Mouse (Mus musculus): ENCODE results near the gene Sirpa. TPM values are rescaled to one million over a fixed set of nuclear protein-coding genes. Genes with fewer than 3 reads are reported as not detected.

The Sirpa gene
- polyA plus RNA-seq (2012; rRNA removed), result 276 and 309 TPM in 2 replicates

DNA sequence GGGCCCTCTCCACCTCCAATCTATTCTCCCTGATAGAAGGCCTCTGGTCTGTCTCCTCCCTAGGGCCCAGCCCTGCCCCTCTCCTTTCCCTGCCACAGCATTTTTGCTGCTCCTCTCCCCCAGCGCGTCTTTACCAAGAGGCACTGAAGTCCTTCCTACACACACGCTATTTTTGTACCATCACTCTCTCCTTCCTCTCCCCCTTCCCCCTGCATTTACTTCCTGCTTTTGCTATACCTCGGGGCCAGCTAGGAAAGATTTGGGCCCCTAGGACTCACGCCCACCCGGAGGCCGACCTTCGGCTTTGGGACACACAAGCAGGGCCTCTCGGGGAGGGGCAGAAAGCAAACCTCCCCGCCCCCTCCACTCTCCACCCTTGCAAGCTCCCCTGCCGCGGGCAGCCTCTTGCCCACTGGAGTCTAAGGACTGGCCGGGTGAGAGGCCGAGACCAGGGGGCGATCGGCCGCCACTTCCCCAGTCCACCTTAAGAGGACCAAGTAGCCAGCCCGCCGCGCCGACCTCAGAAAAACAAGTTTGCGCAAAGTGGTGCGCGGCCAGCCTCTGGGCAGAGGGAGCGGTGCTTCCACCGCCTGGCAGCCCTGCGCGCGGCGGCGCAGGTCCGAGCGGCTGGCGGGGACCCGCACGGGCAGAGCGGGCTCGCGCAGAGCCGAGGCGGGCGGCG is at the start of gene Sirpa:
TSS of gene Sirpa (plus strand) at position 377 of the 682 bp plus-strand sequence.
- peak; percentile 82 to 86 for DNase-seq (ENCODE audit: extremely low spot score in 1 of 2, low spot score in 1 of 2)

DNA sequence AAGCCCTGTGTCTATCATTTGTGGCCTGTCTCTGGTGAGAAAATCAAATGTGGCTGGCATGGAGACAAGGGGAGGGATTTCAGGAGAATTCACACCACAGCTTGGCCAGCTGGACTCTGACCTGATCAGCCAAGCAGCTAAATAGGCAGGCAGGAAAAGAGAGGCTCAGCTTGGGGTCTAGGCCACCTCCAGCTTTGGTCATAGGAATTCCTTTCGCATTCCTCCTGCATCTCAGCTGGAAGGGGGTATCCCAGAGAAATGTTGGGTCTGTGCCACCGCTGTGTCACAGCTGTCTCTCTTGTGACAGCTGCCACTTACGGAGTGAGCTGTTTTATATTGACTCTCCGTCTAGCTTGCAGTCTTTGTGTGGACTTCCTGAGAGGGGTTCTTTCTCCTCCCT is 48.2 kb upstream of the Sirpa start:
- DNase-seq (ENCODE audit: extremely low spot score in 1 of 2, low spot score in 1 of 2), result no peak

DNA sequence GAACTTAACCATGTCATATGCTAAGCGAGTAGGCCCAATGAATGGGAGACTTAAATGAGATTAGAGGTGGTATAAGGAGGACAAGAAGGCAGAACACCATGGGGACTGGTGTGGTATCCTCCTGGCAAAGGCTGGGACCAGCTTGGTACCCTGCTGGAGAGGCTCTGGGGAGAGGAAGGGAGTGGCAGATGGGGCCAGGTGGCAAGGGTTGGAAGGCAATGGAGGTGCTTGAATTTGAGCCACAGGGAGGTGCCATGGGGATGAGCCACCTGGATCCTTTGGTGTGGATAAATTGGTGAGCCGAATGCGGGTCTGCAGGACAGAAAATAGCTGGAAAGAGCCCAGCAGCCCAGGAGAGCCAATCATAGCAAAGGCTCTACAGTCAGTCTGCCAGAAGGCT is 47.7 kb upstream of the Sirpa start:
- DNase-seq (ENCODE audit: extremely low spot score in 1 of 2, low spot score in 1 of 2), result no peak

DNA sequence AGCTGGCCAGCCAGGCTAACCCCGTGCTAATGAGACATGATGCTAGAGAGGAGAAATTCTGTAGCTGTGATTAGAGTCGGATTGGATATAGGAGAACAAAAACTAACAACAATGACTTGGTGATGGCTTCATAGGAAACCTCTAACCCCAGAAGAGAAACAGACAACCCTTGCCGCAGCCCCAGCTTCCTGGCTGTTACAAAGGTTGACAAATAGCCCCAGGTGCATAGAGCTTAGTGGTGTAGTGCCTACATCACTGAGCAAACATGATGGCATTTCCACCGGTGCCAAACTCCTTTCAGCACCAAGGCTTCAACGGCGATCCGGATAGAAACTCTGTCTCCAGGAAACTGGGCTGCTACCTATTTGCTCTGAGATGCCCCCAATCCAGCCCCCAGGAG is 47.0 kb upstream of the Sirpa start:
- no peak for DNase-seq (ENCODE audit: extremely low spot score in 1 of 2, low spot score in 1 of 2)

DNA sequence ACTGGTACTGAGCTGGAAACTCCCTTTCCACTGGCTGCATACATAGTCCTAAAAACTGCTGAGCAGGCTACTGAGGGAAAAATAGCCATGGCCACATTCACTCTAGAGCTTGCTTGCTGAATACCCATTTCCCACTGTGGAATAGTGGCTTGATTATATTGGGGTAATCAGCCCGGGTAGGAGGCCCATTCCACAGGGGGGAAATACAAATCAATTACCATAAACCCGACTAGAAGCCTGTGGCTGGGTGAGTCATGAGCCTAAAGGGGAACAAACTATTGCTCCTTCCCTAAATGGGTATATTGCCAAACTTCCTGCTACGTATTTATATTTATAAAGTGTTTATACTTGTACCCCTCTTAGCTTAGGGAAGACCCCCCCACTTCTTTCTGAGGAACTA is 45.9 kb upstream of the Sirpa start:
- DNase-seq (ENCODE audit: extremely low spot score in 1 of 2, low spot score in 1 of 2), result no peak

DNA sequence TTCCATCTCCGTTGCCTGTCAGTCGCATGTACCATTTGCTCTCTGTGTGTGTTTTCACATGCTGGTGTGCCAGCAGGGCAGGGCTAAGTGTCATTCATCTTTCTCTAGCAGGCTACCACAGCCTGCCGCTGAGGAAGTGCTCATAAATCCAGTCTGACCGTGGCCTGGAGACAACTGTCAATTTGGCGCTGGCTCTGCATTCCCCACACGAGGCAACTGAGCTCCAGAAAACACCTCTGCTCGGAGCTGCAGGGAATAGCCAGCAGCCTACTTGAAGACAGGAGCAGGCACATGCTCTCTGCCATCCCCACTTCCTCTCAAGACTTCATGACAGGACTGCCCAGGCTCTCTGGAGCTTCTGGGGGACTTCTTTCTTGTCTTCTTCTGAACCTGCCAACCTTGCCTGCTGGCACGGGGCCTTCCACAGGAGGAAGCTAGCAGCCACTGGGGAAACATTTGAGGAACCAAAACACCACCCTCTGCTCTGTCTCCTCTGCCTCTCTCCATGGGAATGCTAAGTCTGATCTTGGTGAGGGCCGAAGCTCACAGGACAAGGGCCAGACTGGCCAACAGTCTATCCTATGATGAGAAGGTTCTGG is 43.0 kb upstream of the Sirpa start:
- DNase-seq (ENCODE audit: extremely low spot score in 1 of 2, low spot score in 1 of 2), result no peak

DNA sequence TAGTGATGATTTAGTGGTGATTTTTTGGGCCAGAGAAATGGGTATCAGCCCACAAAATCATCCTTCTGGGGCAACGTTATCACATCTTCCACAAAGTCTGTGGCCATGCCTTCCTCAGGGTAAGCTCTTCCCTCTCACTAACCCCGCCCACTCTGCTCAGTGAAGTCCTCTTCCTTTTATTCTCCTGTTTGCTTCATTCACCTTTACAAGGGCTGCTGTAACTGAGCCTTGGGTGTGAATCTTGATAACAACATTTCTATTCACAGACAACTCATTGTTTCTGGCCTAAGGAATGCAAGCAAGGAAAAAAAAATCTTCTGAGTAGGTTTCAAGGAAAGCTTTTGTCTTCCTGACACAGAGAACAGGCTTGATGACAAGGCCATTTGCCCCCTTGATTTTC is 41.9 kb upstream of the Sirpa start:
- no peak for DNase-seq (ENCODE audit: extremely low spot score in 1 of 2, low spot score in 1 of 2)

DNA sequence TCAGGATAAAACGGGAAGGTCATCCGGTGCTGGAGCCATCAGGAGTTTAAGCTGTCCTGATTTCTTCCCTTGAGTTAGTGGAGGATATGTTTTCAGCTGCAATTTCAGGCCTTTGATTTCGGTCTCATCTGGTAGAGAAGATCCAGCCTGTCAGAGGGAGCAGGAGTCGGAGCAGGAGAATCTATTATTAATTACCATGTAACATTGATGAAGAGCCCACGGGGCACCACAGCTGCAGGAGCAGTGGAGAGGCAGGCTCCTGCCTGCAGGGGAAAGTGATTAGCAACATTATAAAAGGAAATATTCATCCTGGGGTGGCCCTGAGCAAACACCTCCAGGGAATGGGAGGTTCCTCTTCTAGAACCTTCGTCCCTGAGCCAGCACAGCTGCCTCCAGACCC is 36.6 kb upstream of the Sirpa start:
- DNase-seq (ENCODE audit: extremely low spot score in 1 of 2, low spot score in 1 of 2), result no peak

DNA sequence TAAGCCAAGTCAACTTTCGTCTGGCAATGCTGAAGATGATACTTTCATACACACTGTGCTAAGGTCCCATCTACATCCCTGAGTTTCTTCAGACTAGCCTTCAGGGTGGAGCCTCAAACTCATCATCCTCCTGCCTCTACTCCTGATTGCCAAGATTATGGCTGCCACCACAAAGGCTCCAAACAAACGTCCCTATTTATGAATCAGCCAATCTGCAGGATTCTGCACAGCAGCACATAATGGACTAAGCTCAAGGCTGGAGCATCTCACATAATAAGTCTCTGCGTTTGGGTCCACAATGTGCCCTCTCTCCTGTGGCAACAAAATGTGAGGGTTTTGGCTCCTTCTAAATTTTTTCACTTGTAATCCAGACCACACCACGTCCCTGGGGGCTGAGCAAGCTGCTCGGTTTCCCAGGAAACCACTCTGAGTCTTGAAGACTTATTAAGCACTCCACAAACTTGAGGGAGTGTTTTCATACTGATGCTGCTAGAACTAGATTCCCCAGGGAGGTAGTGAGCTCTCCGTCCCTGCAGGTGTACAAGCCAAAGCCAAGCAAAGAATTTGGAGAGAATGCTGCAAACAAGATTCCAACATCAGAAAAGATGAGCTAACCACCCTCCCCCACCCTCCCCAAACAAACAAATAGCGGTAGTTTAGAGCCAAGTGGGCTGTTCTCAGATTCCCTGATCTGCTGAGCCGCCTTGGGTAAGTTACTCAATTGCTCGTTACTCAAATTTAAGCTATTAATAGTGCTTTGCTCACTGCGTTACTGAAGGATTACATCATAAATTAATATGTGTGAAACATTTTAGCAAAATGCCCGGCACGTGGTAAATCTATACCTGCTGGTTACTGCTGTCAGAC is 34.4 kb upstream of the Sirpa start:
- DNase-seq (ENCODE audit: extremely low spot score in 1 of 2, low spot score in 1 of 2), result no peak

DNA sequence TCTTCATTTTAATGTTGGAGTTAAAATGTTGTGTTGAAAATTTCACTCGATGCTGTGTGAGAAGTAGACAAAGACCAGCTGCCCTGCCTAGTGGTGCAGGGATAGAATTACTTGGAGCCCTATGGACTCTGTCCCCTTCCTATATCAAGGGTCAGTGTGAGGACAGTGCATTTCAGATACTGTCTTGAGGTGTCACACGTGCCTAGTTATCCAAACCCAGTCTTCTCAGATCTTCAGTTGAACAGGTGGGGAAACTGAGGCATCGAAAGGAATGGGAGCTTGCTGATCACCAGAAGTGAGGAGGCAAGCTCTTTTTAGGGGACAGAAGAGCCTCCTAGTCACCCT is 33.8 kb upstream of the Sirpa start:
- DNase-seq (ENCODE audit: extremely low spot score in 1 of 2, low spot score in 1 of 2), result no peak

DNA sequence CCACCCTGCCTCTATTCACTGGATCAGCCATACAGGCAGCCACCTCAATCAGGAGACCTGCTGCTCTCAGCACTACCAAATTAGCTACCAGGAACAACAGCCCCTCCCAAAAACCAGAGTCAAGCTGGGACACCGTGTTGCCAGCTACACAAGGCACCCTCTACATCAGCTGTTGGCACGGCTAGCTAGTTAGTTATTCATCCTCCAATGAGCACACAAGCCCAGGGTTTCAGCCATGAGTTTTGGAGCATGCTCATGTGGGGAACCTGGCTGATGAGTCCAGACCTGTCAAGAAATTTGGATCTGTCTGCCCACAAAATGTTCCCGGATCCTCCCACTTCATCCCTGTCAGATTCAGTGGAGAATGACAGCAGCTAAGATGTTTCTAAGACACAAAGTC is 30.8 kb upstream of the Sirpa start:
- peak; percentile 44 to 47 for DNase-seq (ENCODE audit: extremely low spot score in 1 of 2, low spot score in 1 of 2)

DNA sequence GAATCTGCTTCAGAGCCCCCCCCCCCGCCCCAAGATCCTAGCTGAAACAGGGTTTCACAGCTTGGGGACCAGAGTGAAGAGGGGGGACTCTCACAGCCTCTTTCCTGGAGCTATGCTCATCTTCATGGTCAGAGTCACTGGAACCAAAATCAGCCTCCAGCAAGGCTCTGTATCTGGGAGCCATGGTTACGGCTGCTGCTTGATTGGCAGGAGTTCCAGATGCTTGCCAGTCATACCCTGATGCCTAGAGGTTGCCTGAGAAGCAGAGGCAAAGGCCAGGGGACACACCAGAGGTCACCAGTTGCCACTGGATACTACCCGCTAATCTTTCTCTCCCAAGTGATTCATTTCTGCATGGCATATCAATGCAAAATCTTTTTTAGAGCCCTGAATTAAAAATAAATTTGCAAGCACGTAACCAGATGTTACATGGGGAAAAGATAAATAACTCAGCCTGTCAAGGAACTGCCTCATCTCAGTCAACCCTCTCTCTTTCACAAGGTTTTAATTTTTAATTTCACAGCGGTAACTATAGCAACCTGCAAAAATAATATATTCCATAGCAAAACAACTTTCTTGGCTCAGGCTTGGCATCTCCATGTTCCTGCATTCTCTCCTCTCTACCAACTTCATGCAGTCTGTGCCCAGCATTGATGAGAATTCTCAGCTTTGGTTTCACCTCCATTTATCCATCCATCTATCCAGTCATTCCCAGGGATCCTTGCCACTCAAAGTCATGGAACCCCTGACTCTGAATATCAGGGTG is 28.5 kb upstream of the Sirpa start:
- peak in 1 of 2 experiments; percentile 63 for DNase-seq (ENCODE audit: extremely low spot score in 1 of 2, low spot score in 1 of 2)

DNA sequence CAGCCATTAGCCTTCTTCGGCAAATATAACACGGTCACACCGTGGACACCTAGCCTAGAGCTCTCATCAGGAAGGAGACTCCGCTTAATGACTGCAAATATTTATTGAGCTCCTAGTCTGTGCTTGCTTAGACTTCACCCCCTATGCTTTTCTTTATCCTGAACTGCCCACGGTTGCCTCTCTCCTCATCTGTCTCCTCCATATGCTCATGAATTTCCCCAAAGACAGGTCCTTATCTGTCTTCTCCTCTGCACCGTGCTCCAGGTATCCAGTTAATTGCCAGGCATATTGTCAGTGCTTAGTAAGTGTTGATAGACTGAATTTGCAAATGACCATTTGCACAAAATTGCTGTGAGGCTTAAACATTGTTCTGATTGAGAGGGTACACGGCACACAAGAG is 23.5 kb upstream of the Sirpa start:
- peak in 1 of 2 experiments; percentile 54 for DNase-seq (ENCODE audit: extremely low spot score in 1 of 2, low spot score in 1 of 2)

DNA sequence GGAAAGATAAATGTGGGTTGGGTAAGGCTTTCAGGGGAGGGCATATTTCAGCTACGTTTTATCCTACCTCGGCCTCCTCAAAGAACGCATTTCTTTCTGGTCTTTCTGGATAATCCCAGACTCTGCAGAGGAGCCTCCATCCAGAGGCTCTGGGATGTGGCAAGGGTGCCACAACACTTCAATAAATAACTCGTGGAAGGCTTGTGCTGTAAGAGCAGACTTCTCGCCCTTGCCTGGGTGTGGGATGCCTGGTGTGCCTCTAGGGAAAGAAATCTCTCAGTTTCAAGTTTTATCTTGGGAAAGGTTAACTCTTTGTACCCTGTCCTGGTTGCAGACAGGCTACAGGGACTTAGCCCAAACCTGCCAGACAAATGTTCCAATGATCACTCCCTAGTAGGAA is 23.1 kb upstream of the Sirpa start:
- no peak for DNase-seq (ENCODE audit: extremely low spot score in 1 of 2, low spot score in 1 of 2)

DNA sequence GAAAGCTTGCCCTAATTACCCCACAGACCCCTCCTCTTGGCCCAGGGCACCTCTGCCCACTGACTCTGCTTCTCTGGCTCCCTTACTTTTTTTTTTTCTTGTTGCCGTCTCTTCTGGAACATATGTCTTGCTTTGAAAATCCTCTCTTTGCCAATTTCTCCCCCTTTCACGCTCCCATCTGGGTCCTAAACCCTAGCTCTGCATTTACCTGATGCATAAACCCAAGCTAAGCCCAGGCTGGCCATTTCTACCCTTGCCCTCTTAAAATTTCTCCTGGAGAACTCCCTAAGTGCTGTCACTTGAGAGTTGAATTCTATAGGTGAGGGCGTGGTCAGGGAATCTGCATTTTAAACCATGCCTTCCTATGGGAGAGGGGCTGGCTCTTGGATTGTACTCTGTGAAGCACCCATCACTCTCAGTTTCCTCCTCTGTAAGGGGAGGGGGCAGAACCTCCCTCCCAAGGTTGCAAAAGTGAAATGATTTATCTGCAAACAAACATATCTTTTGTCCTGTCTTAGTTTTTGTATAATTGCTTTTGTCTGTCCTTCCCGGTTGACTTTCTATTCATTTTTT is 18.8 kb upstream of the Sirpa start:
- DNase-seq (ENCODE audit: extremely low spot score in 1 of 2, low spot score in 1 of 2), result no peak

DNA sequence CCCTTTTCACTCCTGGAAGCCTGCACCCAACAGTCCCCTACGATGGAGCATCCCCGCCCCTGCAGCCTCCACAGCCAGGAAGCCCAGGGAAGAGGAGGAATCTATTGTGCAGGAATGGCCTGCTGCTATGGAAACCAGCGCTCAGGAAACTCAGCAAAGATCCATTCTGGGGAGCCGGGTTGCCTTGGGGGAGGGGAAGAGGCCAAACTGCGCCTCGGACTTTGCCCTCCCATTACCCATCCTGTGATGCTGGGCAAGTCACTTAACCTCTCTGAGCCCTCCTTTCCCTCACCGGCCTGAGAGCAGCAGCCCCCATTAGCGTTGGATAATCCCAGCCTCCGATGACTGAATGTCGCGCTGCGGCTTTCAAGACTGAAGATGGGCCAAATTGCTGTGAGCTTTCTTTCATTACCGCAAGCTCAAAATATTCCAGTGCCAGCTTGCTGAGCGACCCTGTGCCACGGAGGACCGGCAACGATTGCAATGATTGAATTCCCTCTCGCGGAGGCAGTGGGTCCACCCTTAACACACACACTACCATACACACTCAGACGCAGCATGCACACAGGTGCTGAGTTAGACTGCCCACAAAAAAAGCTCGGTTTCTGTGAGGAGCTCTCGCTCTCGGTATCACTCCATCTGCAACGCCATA is 18.1 kb upstream of the Sirpa start:
- peak in 1 of 2 experiments; percentile 83 for DNase-seq (ENCODE audit: extremely low spot score in 1 of 2, low spot score in 1 of 2)

DNA sequence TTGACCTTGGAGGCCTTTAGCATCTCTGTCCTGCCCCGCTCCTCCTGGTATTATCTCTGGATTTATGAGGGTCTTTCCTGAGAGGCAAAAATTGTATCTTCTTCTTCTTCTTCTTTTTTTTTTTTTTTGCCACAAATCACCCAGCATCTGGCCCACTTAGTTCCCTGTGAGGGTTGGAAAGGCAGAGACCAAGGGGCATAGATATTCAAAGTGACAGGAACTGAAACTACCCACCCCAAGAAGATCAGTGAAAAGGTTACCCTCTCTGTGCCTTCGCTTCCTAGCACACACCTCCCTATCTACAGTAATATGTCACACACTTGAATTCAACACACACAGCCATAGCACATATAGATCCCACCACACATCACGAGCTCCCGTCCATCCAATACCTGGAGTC is 17.5 kb upstream of the Sirpa start:
- DNase-seq (ENCODE audit: extremely low spot score in 1 of 2, low spot score in 1 of 2), result no peak

DNA sequence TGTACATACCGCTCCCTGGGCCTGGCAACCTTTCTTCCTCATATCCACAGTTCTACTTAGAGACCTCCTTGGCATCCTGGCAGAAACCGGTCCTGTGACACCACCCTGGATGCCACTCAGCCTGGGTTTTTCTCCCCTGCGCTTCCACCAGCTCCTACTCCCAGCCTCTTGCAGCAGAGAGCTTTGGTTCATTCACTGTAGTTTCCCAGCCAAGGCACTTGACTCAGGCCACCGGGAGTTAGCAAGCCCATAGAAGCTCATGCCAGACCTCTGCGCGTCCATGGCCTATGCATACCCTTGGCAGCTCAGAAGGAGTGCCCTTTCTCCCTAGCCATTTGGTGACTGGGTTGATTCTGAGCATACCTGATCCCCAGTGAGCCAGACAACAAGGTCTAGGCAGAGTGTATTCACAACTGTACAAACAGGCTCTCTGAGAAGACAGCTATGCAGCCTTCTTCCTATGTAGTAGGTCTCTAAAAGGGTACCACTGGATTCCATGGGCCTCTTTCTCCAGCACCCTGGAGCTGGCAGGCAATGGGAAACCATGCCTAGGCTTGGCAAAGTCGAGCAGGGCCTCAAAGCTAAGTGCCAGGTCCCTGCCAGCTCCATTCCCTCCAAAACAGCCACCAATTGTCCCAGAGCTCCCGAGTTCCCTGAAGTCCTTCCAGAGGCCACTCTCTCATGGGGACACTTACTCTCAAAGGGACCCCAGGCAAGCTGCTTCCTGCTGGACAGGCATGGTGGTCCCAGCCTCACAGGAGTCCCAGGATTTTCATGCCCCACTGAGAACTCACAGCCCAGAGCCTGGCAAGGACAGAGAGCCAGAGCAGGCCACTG is 15.8 kb upstream of the Sirpa start:
- DNase-seq (ENCODE audit: extremely low spot score in 1 of 2, low spot score in 1 of 2), result no peak

DNA sequence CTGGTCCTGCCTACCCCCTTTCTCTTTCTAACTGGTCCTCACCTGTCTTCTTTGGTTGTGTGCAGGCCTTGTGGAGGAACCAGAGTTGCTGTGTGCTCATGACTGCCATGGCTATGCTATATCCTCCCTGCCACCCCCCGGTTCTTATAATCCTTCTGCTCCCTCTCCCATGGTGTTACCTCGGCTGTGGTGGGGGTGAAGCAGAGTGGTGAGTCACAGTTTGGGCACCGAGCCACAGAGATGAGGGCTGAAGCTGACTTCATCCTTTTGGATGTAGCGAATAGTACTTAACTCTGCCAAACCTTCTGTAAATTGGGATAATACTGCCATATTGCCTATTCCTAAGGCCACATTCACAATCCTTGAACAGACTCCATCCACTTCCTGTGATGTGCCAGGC is 12.0 kb upstream of the Sirpa start:
- peak; percentile 73 to 90 for DNase-seq (ENCODE audit: extremely low spot score in 1 of 2, low spot score in 1 of 2)
